Mouse (Mus musculus): ENCODE results near the gene Micu1. TPM values are rescaled to one million over a fixed set of nuclear protein-coding genes. Genes with fewer than 3 reads are reported as not detected.

The Micu1 gene
- polyA plus RNA-seq, 1 experiment from 2014 or later = 42.5 TPM

GRCm38 (mm10) chr10:59837490-59837889 is 135.2 kb downstream of the Micu1 start:
- H3K4me2 ChIP-seq (ENCODE audit: low read length) = no peak overlapping the region
- H3K27me3 ChIP-seq (ENCODE audit: control insufficient read depth, insufficient read depth, low read length) = no peaks in the 10 kb centered on the region
- no peak overlapping the region for H3K4me3 ChIP-seq (ENCODE audit: control insufficient read depth in 1 of 2, insufficient read depth in 1 of 2, low read depth in 1 of 2, low read length in 2 of 2)
- no peaks in the 10 kb centered on the region for H3K9me3 ChIP-seq (ENCODE audit: control insufficient read depth, low read length)
- WGBS = 94% methylated on average over 5 of the region's 5 CpGs
- H3K27ac ChIP-seq (replicated peaks in 1 of 2; ENCODE audit: control insufficient read depth in 1 of 2, insufficient read depth in 1 of 2, low read depth in 2 of 2, low read length in 2 of 2) = no peak overlapping the region
- no peak for ATAC-seq (ENCODE audit: insufficient number of reproducible peaks, insufficient read depth, low FRiP score, low read depth)
- H3K9ac ChIP-seq (ENCODE audit: low read length) = no peak overlapping the region
- H3K36me3 ChIP-seq (ENCODE audit: control insufficient read depth, insufficient read depth, low read length) = no peaks in the 10 kb centered on the region
- peaks cover 0 to 2% of the 10 kb centered on the region in 2 experiments; a peak in 1 of 4 replicates for H3K4me1 ChIP-seq (ENCODE audit: control insufficient read depth in 2 of 2, insufficient read depth in 2 of 2, low read length in 2 of 2)

- Histone ChIP-seq H3K36me3 (ENCODE audit: control insufficient read depth, insufficient read depth, low read length) (no peaks in the 10 kb centered on the region), H3K4me3 (ENCODE audit: control insufficient read depth in 1 of 2, insufficient read depth in 1 of 2, low read depth in 1 of 2, low read length in 2 of 2) (no peak overlapping the region), H3K9ac (ENCODE audit: low read length) (no peak overlapping the region), H3K4me1 (ENCODE audit: control insufficient read depth in 2 of 2, insufficient read depth in 2 of 2, low read length in 2 of 2) (peaks cover 0 to 3% of the 10 kb centered on the region in 2 experiments; a peak in 1 of 4 replicates), H3K4me2 (ENCODE audit: low read length) (no peak overlapping the region), H3K9me3 (ENCODE audit: control insufficient read depth, low read length) (no peaks in the 10 kb centered on the region), H3K27ac (replicated peaks in 1 of 2; ENCODE audit: control insufficient read depth in 1 of 2, insufficient read depth in 1 of 2, low read depth in 2 of 2, low read length in 2 of 2) (no peak overlapping the region), H3K27me3 (ENCODE audit: control insufficient read depth, insufficient read depth, low read length) (no peaks in the 10 kb centered on the region)
- WGBS = 93% methylated on average over 8 of the region's 8 CpGs
- ATAC-seq (ENCODE audit: insufficient number of reproducible peaks, insufficient read depth, low FRiP score, low read depth) = no peak
Observed at GRCm38 (mm10) chr10:59841434-59841833, 139.2 kb downstream of the Micu1 start.

- Histone ChIP-seq H3K4me1 (ENCODE audit: control insufficient read depth in 2 of 2, insufficient read depth in 2 of 2, low read length in 2 of 2) (peaks cover 0 to 3% of the 10 kb centered on the region in 2 experiments; a peak in 1 of 4 replicates), H3K9ac (ENCODE audit: low read length) (no peak overlapping the region), H3K27ac (replicated peaks in 1 of 2; ENCODE audit: control insufficient read depth in 1 of 2, insufficient read depth in 1 of 2, low read depth in 2 of 2, low read length in 2 of 2) (no peak overlapping the region), H3K4me3 (ENCODE audit: control insufficient read depth in 1 of 2, insufficient read depth in 1 of 2, low read depth in 1 of 2, low read length in 2 of 2) (no peak overlapping the region), H3K9me3 (ENCODE audit: control insufficient read depth, low read length) (no peaks in the 10 kb centered on the region), H3K4me2 (ENCODE audit: low read length) (no peak overlapping the region), H3K36me3 (ENCODE audit: control insufficient read depth, insufficient read depth, low read length) (no peaks in the 10 kb centered on the region), H3K27me3 (ENCODE audit: control insufficient read depth, insufficient read depth, low read length) (no peaks in the 10 kb centered on the region)
- WGBS = 56% methylated on average over 5 of the region's 5 CpGs
- no peak for ATAC-seq (ENCODE audit: insufficient number of reproducible peaks, insufficient read depth, low FRiP score, low read depth)
Observed at GRCm38 (mm10) chr10:59843125-59843524, 140.8 kb downstream of the Micu1 start.

- Histone ChIP-seq H3K9me3 (ENCODE audit: control insufficient read depth, low read length) (no peaks in the 10 kb centered on the region), H3K27ac (replicated peaks in 1 of 2; ENCODE audit: control insufficient read depth in 1 of 2, insufficient read depth in 1 of 2, low read depth in 2 of 2, low read length in 2 of 2) (no peak overlapping the region), H3K27me3 (ENCODE audit: control insufficient read depth, insufficient read depth, low read length) (no peaks in the 10 kb centered on the region), H3K36me3 (ENCODE audit: control insufficient read depth, insufficient read depth, low read length) (no peaks in the 10 kb centered on the region), H3K4me2 (ENCODE audit: low read length) (no peak overlapping the region), H3K4me3 (ENCODE audit: control insufficient read depth in 1 of 2, insufficient read depth in 1 of 2, low read depth in 1 of 2, low read length in 2 of 2) (no peak overlapping the region), H3K4me1 (ENCODE audit: control insufficient read depth in 2 of 2, insufficient read depth in 2 of 2, low read length in 2 of 2) (peaks cover 0 to 3% of the 10 kb centered on the region in 2 experiments; a peak in 1 of 4 replicates), H3K9ac (ENCODE audit: low read length) (no peak overlapping the region)
- 66% methylated on average over 9 of the region's 9 CpGs for WGBS
- ATAC-seq (ENCODE audit: insufficient number of reproducible peaks, insufficient read depth, low FRiP score, low read depth) = no peak
Observed at GRCm38 (mm10) chr10:59844686-59845085, 142.4 kb downstream of the Micu1 start.

- Histone ChIP-seq H3K9me3 (ENCODE audit: control insufficient read depth, low read length) (no peaks in the 10 kb centered on the region), H3K9ac (ENCODE audit: low read length) (no peak overlapping the region), H3K4me3 (ENCODE audit: control insufficient read depth in 1 of 2, insufficient read depth in 1 of 2, low read depth in 1 of 2, low read length in 2 of 2) (no peak overlapping the region), H3K36me3 (ENCODE audit: control insufficient read depth, insufficient read depth, low read length) (no peaks in the 10 kb centered on the region), H3K27ac (replicated peaks in 1 of 2; ENCODE audit: control insufficient read depth in 1 of 2, insufficient read depth in 1 of 2, low read depth in 2 of 2, low read length in 2 of 2) (no peak overlapping the region), H3K4me1 (ENCODE audit: control insufficient read depth in 2 of 2, insufficient read depth in 2 of 2, low read length in 2 of 2) (peaks cover 0 to 2% of the 10 kb centered on the region in 2 experiments; a peak in 1 of 4 replicates), H3K4me2 (ENCODE audit: low read length) (no peak overlapping the region), H3K27me3 (ENCODE audit: control insufficient read depth, insufficient read depth, low read length) (no peaks in the 10 kb centered on the region)
- 71% methylated on average over 6 of the region's 6 CpGs for WGBS
- ATAC-seq (ENCODE audit: insufficient number of reproducible peaks, insufficient read depth, low FRiP score, low read depth) = no peak
Observed at GRCm38 (mm10) chr10:59846416-59846815, 144.1 kb downstream of the Micu1 start.

- H3K36me3 ChIP-seq (ENCODE audit: control insufficient read depth, insufficient read depth, low read length) = no peaks in the 10 kb centered on the region
- no peaks in the 10 kb centered on the region for H3K9me3 ChIP-seq (ENCODE audit: control insufficient read depth, low read length)
- H3K4me1 ChIP-seq (ENCODE audit: control insufficient read depth in 2 of 2, insufficient read depth in 2 of 2, low read length in 2 of 2) = peaks cover 0 to 2% of the 10 kb centered on the region in 2 experiments; a peak in 1 of 4 replicates
- H3K9ac ChIP-seq (ENCODE audit: low read length) = no peak overlapping the region
- H3K4me2 ChIP-seq (ENCODE audit: low read length) = no peak overlapping the region
- WGBS = 72% methylated on average over 11 of the region's 11 CpGs
- no peak overlapping the region for H3K4me3 ChIP-seq (ENCODE audit: control insufficient read depth in 1 of 2, insufficient read depth in 1 of 2, low read depth in 1 of 2, low read length in 2 of 2)
- no peak overlapping the region for H3K27ac ChIP-seq (replicated peaks in 1 of 2; ENCODE audit: control insufficient read depth in 1 of 2, insufficient read depth in 1 of 2, low read depth in 2 of 2, low read length in 2 of 2)
- no peaks in the 10 kb centered on the region for H3K27me3 ChIP-seq (ENCODE audit: control insufficient read depth, insufficient read depth, low read length)
- ATAC-seq (ENCODE audit: insufficient number of reproducible peaks, insufficient read depth, low FRiP score, low read depth) = no peak
Observed at GRCm38 (mm10) chr10:59848079-59848877, 146.0 kb downstream of the Micu1 start.

GRCm38 (mm10) chr10:59848953-59849352 is 146.7 kb downstream of the Micu1 start:
- ATAC-seq (ENCODE audit: insufficient number of reproducible peaks, insufficient read depth, low FRiP score, low read depth) = peak; percentile 26; the same call in 1 of the 2 replicates
- Histone ChIP-seq H3K9ac (ENCODE audit: low read length) (no peak overlapping the region), H3K36me3 (ENCODE audit: control insufficient read depth, insufficient read depth, low read length) (no peaks in the 10 kb centered on the region), H3K4me2 (ENCODE audit: low read length) (no peak overlapping the region), H3K9me3 (ENCODE audit: control insufficient read depth, low read length) (no peaks in the 10 kb centered on the region), H3K4me1 (ENCODE audit: control insufficient read depth in 2 of 2, insufficient read depth in 2 of 2, low read length in 2 of 2) (peaks cover 0 to 2% of the 10 kb centered on the region in 2 experiments; a peak in 1 of 4 replicates), H3K27me3 (ENCODE audit: control insufficient read depth, insufficient read depth, low read length) (no peaks in the 10 kb centered on the region), H3K27ac (replicated peaks in 1 of 2; ENCODE audit: control insufficient read depth in 1 of 2, insufficient read depth in 1 of 2, low read depth in 2 of 2, low read length in 2 of 2) (no peak overlapping the region), H3K4me3 (ENCODE audit: control insufficient read depth in 1 of 2, insufficient read depth in 1 of 2, low read depth in 1 of 2, low read length in 2 of 2) (no peak overlapping the region)
- WGBS = 52% methylated on average over 9 of the region's 9 CpGs

Measured in heart, embryonic 14.5 days (tissue).